Mouse (Mus musculus) stomach, embryonic 14.5 days (tissue): ENCODE measurements around the gene Crocc. TPM values are rescaled to one million over a fixed set of nuclear protein-coding genes. Genes with fewer than 3 reads are reported as not detected.

ENCODE experiments used
- ATAC-seq: fragments of 200-750 bp; cut with Nextera tagmentation; 2 replicates; pipeline ENCODE4 v1.8.0; 2017; ENCODE audit warnings: low read depth, moderate TSS enrichment; ENCODE audit not compliant: insufficient number of reproducible peaks, insufficient read depth, low FRiP score
- H3K27ac ChIP-seq: fragments of 300-500 bp; sonication (generic); 2 replicates; pipeline ENCODE4 v1.5.1; 2014; ENCODE audit warnings: mild to moderate bottlenecking, low read length, moderate library complexity, mixed read lengths
- H3K27me3 ChIP-seq: fragments of 300-500 bp; sonication (generic); 2 replicates; pipeline ENCODE4 v1.6.1; 2014; ENCODE audit warnings: low read length, control low read depth, mixed read lengths; ENCODE audit not compliant: control insufficient read depth, insufficient read depth
- H3K36me3 ChIP-seq: fragments of 300-500 bp; sonication (generic); 2 replicates; pipeline ENCODE4 v1.6.1; 2014; ENCODE audit warnings: mild to moderate bottlenecking, control low read depth, low read length, moderate library complexity, mixed read lengths; ENCODE audit not compliant: control insufficient read depth, insufficient read depth
- H3K4me1 ChIP-seq: fragments of 300-500 bp; sonication (generic); 2 replicates; pipeline ENCODE4 v1.6.1; 2014; ENCODE audit warnings: low read length, control low read depth, mixed read lengths; ENCODE audit not compliant: control insufficient read depth, insufficient read depth
- H3K4me2 ChIP-seq: fragments of 300-500 bp; sonication (generic); replicated peaks from 2 replicates; pipeline ENCODE4 v1.6.1; 2014; ENCODE audit warnings: low read depth, low read length, control low read depth
- H3K4me3 ChIP-seq: fragments of 300-500 bp; sonication (generic); 2 replicates; pipeline ENCODE4 v1.5.1; 2014; ENCODE audit warnings: low read depth, low read length, control low read depth
- H3K9ac ChIP-seq: fragments of 300-500 bp; sonication (generic); replicated peaks from 2 replicates; pipeline ENCODE4 v1.6.1; 2014; ENCODE audit warnings: low read depth, mild to moderate bottlenecking, control low read depth, low read length, moderate library complexity, mixed read lengths
- H3K9me3 ChIP-seq: fragments of 300-500 bp; sonication (generic); 2 replicates; pipeline ENCODE4 v1.6.1; 2016; ENCODE audit warnings: low read depth, low read length, control low read depth; ENCODE audit not compliant: control insufficient read depth
- WGBS: fragments of 180-500 bp; shearing (Covaris S2); extraction: QIAGEN DNeasy Blood & Tissue Kit; methylation state at CpG from one replicate; pipeline ENCODE4 v1.1.7; 2014; 5-methylcytosine and 5-hydroxymethylcytosine counted together
- polyA plus RNA-seq: library from polyadenylated mRNA; unstranded; fragments of >200 nt; fragmentation: Nextera tagmentation; extraction: Ambion mirVana; gene quantifications from 2 replicates; pipeline ENCODE4 v1.2.1, GENCODE M21; 2014

The Crocc gene
- polyA plus RNA-seq, 1 experiment from 2014 or later, result 5.9 TPM

GRCm38 (mm10) chr4:141044816-141045215 lies 15.5 kb downstream of the Crocc start:
- H3K4me3 ChIP-seq, result no peak overlapping the region
- H3K9me3 ChIP-seq, result no peaks in the 10 kb centered on the region
- H3K4me1 ChIP-seq, result peaks cover 8% of the 10 kb centered on the region
- 10% methylated on average over 8 of the region's 8 CpGs for WGBS
- no peaks in the 10 kb centered on the region; the same call in 1 of the 2 replicates for H3K36me3 ChIP-seq
- H3K27me3 ChIP-seq, result no peaks in the 10 kb centered on the region
- peak overlapping the region; percentile 82 for H3K27ac ChIP-seq
- ATAC-seq, result peak; percentile 76; the same call in 1 of the 2 replicates
- H3K9ac ChIP-seq, result no peak overlapping the region
- no peak overlapping the region for H3K4me2 ChIP-seq

GRCm38 (mm10) chr4:141041117-141041516 lies 19.2 kb downstream of the Crocc start:
- H3K36me3 ChIP-seq, result peaks cover 5% of the 10 kb centered on the region; the same call in 1 of the 2 replicates
- H3K9ac ChIP-seq, result no peak overlapping the region
- H3K9me3 ChIP-seq, result no peaks in the 10 kb centered on the region
- no peaks in the 10 kb centered on the region for H3K27me3 ChIP-seq
- WGBS, result 45% methylated on average over 12 of the region's 12 CpGs
- no peak overlapping the region for H3K4me3 ChIP-seq
- no peak overlapping the region for H3K4me2 ChIP-seq
- peaks cover 4% of the 10 kb centered on the region; the same call in 1 of the 2 replicates for H3K4me1 ChIP-seq
- H3K27ac ChIP-seq, result no peak overlapping the region
- ATAC-seq, result no peak

- 0 out of 2 replicates have a peak, but pooled peaks have one; percentile 14 for ATAC-seq
- 76% methylated on average over 27 of the region's 27 CpGs for WGBS
- no peak overlapping the region for H3K9ac ChIP-seq
- peaks cover 9% of the 10 kb centered on the region for H3K36me3 ChIP-seq
- no peaks in the 10 kb centered on the region for H3K27me3 ChIP-seq
- no peak overlapping the region for H3K27ac ChIP-seq
- 0 out of 2 replicates have a peak, but pooled peaks cover 3% of the 10 kb centered on the region for H3K4me1 ChIP-seq
- H3K4me2 ChIP-seq, result no peak overlapping the region
- no peak overlapping the region for H3K4me3 ChIP-seq
- no peaks in the 10 kb centered on the region for H3K9me3 ChIP-seq
These were observed 26.5 kb downstream of the Crocc start for GRCm38 (mm10) chr4:141033606-141034549.

GRCm38 (mm10) chr4:141031733-141032132 lies 28.6 kb downstream of the Crocc start:
- no peak overlapping the region for H3K9ac ChIP-seq
- peak; percentile 35; the same call in 1 of the 2 replicates for ATAC-seq
- WGBS, result 13% methylated on average over 6 of the region's 6 CpGs
- peaks cover 15% of the 10 kb centered on the region for H3K36me3 ChIP-seq
- H3K4me3 ChIP-seq, result no peak overlapping the region
- H3K27me3 ChIP-seq, result no peaks in the 10 kb centered on the region
- no peak overlapping the region for H3K4me2 ChIP-seq
- H3K9me3 ChIP-seq, result no peaks in the 10 kb centered on the region
- H3K27ac ChIP-seq, result no peak overlapping the region
- 0 out of 2 replicates have a peak, but pooled peaks cover 3% of the 10 kb centered on the region for H3K4me1 ChIP-seq

DNA sequence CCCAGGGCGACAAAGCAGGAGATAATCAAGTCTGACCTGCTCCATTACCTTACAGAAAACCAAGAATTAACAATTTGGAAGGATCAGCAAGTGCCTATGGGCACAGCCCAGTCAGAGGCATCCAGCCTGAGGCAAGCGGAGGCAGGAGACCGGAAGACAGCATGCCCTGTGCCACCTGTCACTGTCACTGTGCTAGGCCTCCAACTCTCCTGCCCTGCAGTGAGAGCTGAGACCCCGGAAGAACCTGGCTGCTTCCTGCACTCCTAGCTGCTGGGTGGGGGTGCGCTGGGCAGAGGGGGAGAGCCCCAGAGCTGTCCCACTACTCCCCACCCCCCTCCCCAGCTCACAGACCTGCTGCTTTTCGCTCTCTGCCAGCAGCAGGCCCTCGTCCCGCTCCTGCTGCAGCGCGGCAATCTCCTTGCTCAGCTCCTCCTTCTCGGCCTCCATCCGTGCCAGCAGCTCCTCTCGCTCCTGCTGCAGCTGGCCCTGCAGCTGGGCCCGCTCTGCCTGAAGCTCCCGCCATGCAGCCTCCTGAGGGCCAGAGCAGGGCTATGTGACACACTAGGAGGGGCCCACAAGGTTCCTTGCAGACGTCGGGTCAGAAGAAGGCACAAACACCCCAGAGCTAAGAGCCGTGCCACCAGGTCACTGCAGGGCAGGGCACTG lies 29.7 kb downstream of the Crocc start:
- Histone ChIP-seq H3K9ac (no peak overlapping the region), H3K4me2 (no peak overlapping the region), H3K9me3 (no peaks in the 10 kb centered on the region), H3K4me1 (0 out of 2 replicates have a peak, but pooled peaks cover 3% of the 10 kb centered on the region), H3K36me3 (peaks cover 19% of the 10 kb centered on the region), H3K27me3 (no peaks in the 10 kb centered on the region), H3K27ac (no peak overlapping the region), H3K4me3 (no peak overlapping the region)
- 90% methylated on average over 18 of the region's 18 CpGs for WGBS
- ATAC-seq, result no peak

- no peak for ATAC-seq
These were observed 35.4 kb downstream of the Crocc start for GRCm38 (mm10) chr4:141024992-141025391.

DNA sequence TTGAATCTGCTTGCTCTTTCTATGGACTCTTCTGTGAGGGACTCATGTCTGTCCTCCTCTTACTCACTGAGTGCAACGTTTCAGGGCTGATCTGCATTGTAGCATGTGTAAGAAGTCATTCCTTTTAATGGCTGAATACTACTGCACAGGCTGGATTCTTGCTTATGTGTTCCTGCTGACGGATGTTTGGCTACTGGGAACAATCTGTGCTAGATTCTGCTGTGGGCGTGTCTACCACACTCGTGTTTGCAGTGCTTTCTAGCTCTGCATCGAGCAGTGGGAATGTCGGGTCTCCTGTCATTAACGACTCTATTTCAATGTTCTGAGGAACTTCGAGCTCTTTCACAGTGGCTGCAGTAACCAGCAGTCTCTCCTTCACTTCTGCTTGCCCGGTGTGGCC lies 36.3 kb downstream of the Crocc start:
- no peak for ATAC-seq
- no peak overlapping the region for H3K9ac ChIP-seq
- no peaks in the 10 kb centered on the region for H3K9me3 ChIP-seq
- H3K27ac ChIP-seq, result peak overlapping the region; percentile 21; the same call in 1 of the 2 replicates
- H3K36me3 ChIP-seq, result peaks cover 16% of the 10 kb centered on the region
- H3K4me1 ChIP-seq, result peaks cover 26% of the 10 kb centered on the region
- H3K27me3 ChIP-seq, result no peaks in the 10 kb centered on the region
- WGBS, result 50% methylated on average over 9 of the region's 9 CpGs
- H3K4me3 ChIP-seq, result no peak overlapping the region
- H3K4me2 ChIP-seq, result no peak overlapping the region

More at GRCm38 (mm10) chr4:141024992-141025391, 35.4 kb downstream of the Crocc start:
- H3K4me1 ChIP-seq, result peaks cover 20% of the 10 kb centered on the region
- H3K27ac ChIP-seq, result no peak overlapping the region
- WGBS, result 75% methylated on average over 21 of the region's 27 CpGs
- H3K4me2 ChIP-seq, result no peak overlapping the region
- peaks cover 19% of the 10 kb centered on the region for H3K36me3 ChIP-seq
- H3K4me3 ChIP-seq, result no peak overlapping the region
- no peaks in the 10 kb centered on the region for H3K9me3 ChIP-seq
- H3K9ac ChIP-seq, result no peak overlapping the region
- H3K27me3 ChIP-seq, result no peaks in the 10 kb centered on the region

- WGBS, result 59% methylated on average over 11 of the region's 11 CpGs
- no peak for ATAC-seq
- Histone ChIP-seq H3K9ac (0 out of 2 replicates have a peak overlapping the region, but pooled peaks have one; percentile 1), H3K4me2 (no peak overlapping the region), H3K4me1 (peaks cover 26% of the 10 kb centered on the region), H3K36me3 (peaks cover 7% of the 10 kb centered on the region; the same call in 1 of the 2 replicates), H3K4me3 (no peak overlapping the region), H3K27me3 (no peaks in the 10 kb centered on the region), H3K27ac (peak overlapping the region; percentile 97), H3K9me3 (no peaks in the 10 kb centered on the region)
These were observed 38.8 kb downstream of the Crocc start for GRCm38 (mm10) chr4:141021614-141021929.
